Mouse (Mus musculus) neural tube, embryonic 15.5 days (tissue): ENCODE results near the gene Cs. TPM values are rescaled to one million over a fixed set of nuclear protein-coding genes. Genes with fewer than 3 reads are reported as not detected.

Experiments
- ATAC-seq: fragments of 200-750 bp; cut with Nextera tagmentation; 2 replicates; pipeline ENCODE4 v1.8.0; 2017; ENCODE audit warnings: mild to moderate bottlenecking, moderate TSS enrichment, moderate library complexity; ENCODE audit not compliant: low FRiP score
- H3K27ac ChIP-seq: fragments of 300-500 bp; sonication (generic); replicated peaks from 2 replicates; pipeline ENCODE4 v1.5.1; 2015; ENCODE audit warnings: mild to moderate bottlenecking, inconsistent platforms
- H3K27me3 ChIP-seq: fragments of 300-500 bp; sonication (generic); replicated peaks from 2 replicates; pipeline ENCODE4 v1.6.1; 2015; ENCODE audit warnings: inconsistent platforms
- H3K36me3 ChIP-seq: fragments of 300-500 bp; sonication (generic); 2 replicates; pipeline ENCODE4 v1.6.1; 2015; ENCODE audit warnings: inconsistent platforms
- H3K4me1 ChIP-seq: fragments of 300-500 bp; sonication (generic); 2 replicates; pipeline ENCODE4 v1.6.1; 2015; ENCODE audit warnings: inconsistent platforms
- H3K4me2 ChIP-seq: fragments of 300-500 bp; sonication (generic); 2 replicates; pipeline ENCODE4 v1.6.1; 2015; ENCODE audit warnings: inconsistent platforms, mild to moderate bottlenecking, moderate library complexity
- H3K4me3 ChIP-seq: fragments of 300-500 bp; sonication (generic); replicated peaks from 2 replicates; pipeline ENCODE4 v1.5.1; 2015; ENCODE audit warnings: mild to moderate bottlenecking, inconsistent platforms
- H3K9ac ChIP-seq: fragments of 300-500 bp; sonication (generic); replicated peaks from 2 replicates; pipeline ENCODE4 v1.6.1; 2015; ENCODE audit warnings: mild to moderate bottlenecking, inconsistent platforms
- H3K9me3 ChIP-seq: fragments of 300-500 bp; sonication (generic); replicated peaks from 2 replicates; pipeline ENCODE4 v1.6.1; 2016; ENCODE audit warnings: inconsistent platforms
- WGBS: fragments of 180-500 bp; shearing (Covaris S2); methylation state at CpG from one replicate; pipeline ENCODE4 v1.1.7; 2015; ENCODE audit warnings: mixed read lengths; 5-methylcytosine and 5-hydroxymethylcytosine counted together
- polyA plus RNA-seq: library from polyadenylated mRNA; unstranded; fragments of >200 nt; fragmentation: Nextera tagmentation; extraction: Ambion mirVana; gene quantifications from 2 replicates; pipeline ENCODE4 v1.2.1, GENCODE M21; 2015

Gene Cs
- polyA plus RNA-seq, 1 experiment from 2014 or later: 268 TPM

- H3K27ac ChIP-seq: no peak overlapping the region; the same call in 1 of the 2 replicates
- peak overlapping the region; percentile 52; the same call in 1 of the 2 replicates for H3K9ac ChIP-seq
Observed at GRCm38 (mm10) chr10:128336597-128336996, 937 bp upstream of the Cs start.

DNA sequence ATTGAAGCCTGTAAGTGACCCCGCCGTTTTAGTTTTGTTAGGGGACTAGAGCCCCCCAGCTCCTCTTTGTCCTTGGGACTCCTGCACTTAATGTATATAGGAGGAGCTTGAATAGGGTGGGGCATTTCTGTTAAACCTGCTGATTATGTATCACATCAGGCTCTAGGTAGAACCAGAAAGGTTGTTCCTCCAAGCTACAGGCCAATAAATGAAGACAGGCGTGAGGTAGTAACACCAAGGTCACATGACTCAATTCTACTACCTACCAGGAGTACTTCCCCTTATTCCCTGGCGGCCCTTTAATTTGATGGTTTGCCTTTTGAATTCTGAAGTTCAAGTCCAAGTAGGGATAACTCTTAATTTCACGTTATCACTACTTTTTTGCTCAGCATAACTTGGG, 881 bp downstream of the Cs start:
- Histone ChIP-seq H3K27me3 (no peaks in the 10 kb centered on the region), H3K9me3 (no peaks in the 10 kb centered on the region), H3K36me3 (0 out of 2 replicates have a peak, but pooled peaks cover 2% of the 10 kb centered on the region), H3K4me2 (peak overlapping the region; percentile 71), H3K4me3 (peak overlapping the region; percentile 98), H3K4me1 (peaks cover 30% of the 10 kb centered on the region), H3K27ac (peak overlapping the region; percentile 92), H3K9ac (peak overlapping the region; percentile 98)
- no peak for ATAC-seq
- WGBS: 27% methylated on average over 5 of the region's 5 CpGs

More at GRCm38 (mm10) chr10:128336597-128336996, 937 bp upstream of the Cs start:
- H3K4me2 ChIP-seq: peak overlapping the region; percentile 73
- H3K36me3 ChIP-seq: 0 out of 2 replicates have a peak, but pooled peaks cover 2% of the 10 kb centered on the region
- H3K4me1 ChIP-seq: peaks cover 30% of the 10 kb centered on the region
- ATAC-seq: no peak
- no peaks in the 10 kb centered on the region for H3K27me3 ChIP-seq
- H3K9me3 ChIP-seq: no peaks in the 10 kb centered on the region
- H3K4me3 ChIP-seq: peak overlapping the region; percentile 98; the same call in 1 of the 2 replicates
- WGBS: 87% methylated on average over 3 of the region's 3 CpGs

- Histone ChIP-seq H3K4me1 (peaks cover 30% of the 10 kb centered on the region), H3K4me3 (peak overlapping the region; percentile 98), H3K36me3 (0 out of 2 replicates have a peak, but pooled peaks cover 2% of the 10 kb centered on the region), H3K4me2 (peak overlapping the region; percentile 71), H3K9ac (0 out of 2 replicates have a peak overlapping the region, but pooled peaks have one; percentile 98), H3K9me3 (no peaks in the 10 kb centered on the region), H3K27me3 (no peaks in the 10 kb centered on the region), H3K27ac (no peak overlapping the region)
- WGBS: 67% methylated on average over 2 of the region's 2 CpGs
- no peak for ATAC-seq
Observed at GRCm38 (mm10) chr10:128338948-128339347, 1.4 kb downstream of the Cs start.

DNA sequence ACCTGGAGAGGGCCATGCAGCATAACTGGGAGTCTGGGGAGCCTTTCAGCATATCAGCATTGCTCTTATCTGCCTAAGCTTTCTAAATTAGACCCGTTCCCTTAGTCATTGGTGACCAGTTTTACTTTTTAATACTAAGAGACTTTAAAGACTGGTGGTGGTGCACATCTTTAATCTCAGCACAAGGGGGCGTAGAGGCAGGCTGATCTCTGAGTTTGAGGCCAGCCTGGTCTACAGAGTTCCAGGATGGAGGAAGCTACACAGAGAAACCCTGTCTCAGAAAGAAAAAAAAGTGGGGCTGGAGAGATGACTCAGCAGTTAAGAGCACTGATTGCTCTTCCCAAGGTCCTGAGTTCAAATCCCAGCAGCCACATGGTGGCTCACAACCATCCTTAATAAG, 2.7 kb downstream of the Cs start:
- H3K4me3 ChIP-seq: no peak overlapping the region
- no peak overlapping the region for H3K4me2 ChIP-seq
- no peak overlapping the region for H3K27ac ChIP-seq
- H3K4me1 ChIP-seq: peaks cover 38% of the 10 kb centered on the region
- no peak overlapping the region for H3K9ac ChIP-seq
- H3K36me3 ChIP-seq: 0 out of 2 replicates have a peak, but pooled peaks cover 2% of the 10 kb centered on the region
- 83% methylated on average over 2 of the region's 2 CpGs for WGBS
- H3K9me3 ChIP-seq: no peaks in the 10 kb centered on the region
- H3K27me3 ChIP-seq: no peaks in the 10 kb centered on the region
- ATAC-seq: no peak

GRCm38 (mm10) chr10:128343436-128343835, 5.9 kb downstream of the Cs start:
- Histone ChIP-seq H3K9ac (no peak overlapping the region), H3K9me3 (no peaks in the 10 kb centered on the region), H3K4me1 (peaks cover 29% of the 10 kb centered on the region), H3K27ac (no peak overlapping the region; the same call in 1 of the 2 replicates), H3K36me3 (0 out of 2 replicates have a peak, but pooled peaks cover 2% of the 10 kb centered on the region), H3K27me3 (no peaks in the 10 kb centered on the region), H3K4me2 (no peak overlapping the region), H3K4me3 (no peak overlapping the region)
- ATAC-seq: no peak
- WGBS: 90% methylated on average over 1 of the region's 1 CpGs

GRCm38 (mm10) chr10:128344568-128345275, 7.2 kb downstream of the Cs start:
- peak overlapping the region; percentile 63 for H3K27ac ChIP-seq
- H3K9ac ChIP-seq: no peak overlapping the region
- peaks cover 16% of the 10 kb centered on the region for H3K4me1 ChIP-seq
- no peak overlapping the region for H3K4me3 ChIP-seq
- 0 out of 2 replicates have a peak, but pooled peaks cover 2% of the 10 kb centered on the region for H3K36me3 ChIP-seq
- peak overlapping the region; percentile 8 for H3K4me2 ChIP-seq
- no peaks in the 10 kb centered on the region for H3K9me3 ChIP-seq
- ATAC-seq: no peak; the same call in 1 of the 2 replicates
- WGBS: 52% methylated on average over 7 of the region's 7 CpGs
- H3K27me3 ChIP-seq: no peaks in the 10 kb centered on the region

DNA sequence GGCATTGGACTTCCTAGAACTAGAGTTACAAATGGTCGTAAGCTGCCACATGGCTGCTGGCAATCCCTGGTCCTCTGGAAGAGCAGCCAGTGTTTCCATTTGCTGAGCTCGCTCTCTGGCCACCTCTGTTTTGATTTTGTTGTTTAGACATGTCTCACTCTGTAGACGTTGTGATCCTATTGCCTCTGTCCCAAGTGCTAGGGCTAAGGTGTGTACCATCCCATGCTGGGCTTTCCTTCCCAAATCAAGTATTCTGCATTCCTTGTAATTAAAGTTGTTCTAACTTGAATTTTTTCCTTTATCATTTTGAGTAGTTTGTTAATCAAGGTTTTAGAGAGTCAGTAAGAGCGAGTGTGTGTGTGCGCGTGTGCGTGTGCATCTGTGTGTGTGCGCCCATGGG, 10.0 kb downstream of the Cs start:
- ATAC-seq: no peak
- Histone ChIP-seq H3K4me3 (no peak overlapping the region), H3K9ac (no peak overlapping the region), H3K36me3 (peaks cover 26% of the 10 kb centered on the region), H3K4me2 (no peak overlapping the region), H3K27me3 (no peaks in the 10 kb centered on the region), H3K4me1 (peaks cover 8% of the 10 kb centered on the region), H3K27ac (no peak overlapping the region), H3K9me3 (no peaks in the 10 kb centered on the region)
- WGBS: 94% methylated on average over 8 of the region's 8 CpGs

DNA sequence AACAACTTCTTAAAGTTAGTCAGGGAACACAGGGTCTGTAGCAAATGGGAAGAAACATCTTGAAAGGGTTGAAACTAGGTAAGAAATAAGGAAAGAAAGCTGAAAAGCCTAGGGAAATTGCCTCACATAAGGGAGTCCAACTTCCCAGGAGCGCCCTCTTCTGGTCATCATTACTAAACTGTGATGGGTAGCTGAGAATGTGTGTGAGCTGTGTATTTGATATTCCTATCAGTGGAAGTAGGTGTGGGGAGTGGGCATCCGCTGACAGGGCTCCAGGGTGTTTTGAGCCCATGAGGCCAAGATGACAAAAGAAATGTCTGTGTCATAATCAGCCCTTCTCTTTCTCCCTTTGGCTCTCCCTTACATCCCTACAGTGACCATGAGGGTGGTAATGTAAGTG, 21.3 kb downstream of the Cs start:
- Histone ChIP-seq H3K9me3 (no peaks in the 10 kb centered on the region), H3K27ac (no peak overlapping the region), H3K9ac (no peak overlapping the region), H3K36me3 (peaks cover 84% of the 10 kb centered on the region), H3K4me2 (no peak overlapping the region), H3K4me1 (no peaks in the 10 kb centered on the region; the same call in 1 of the 2 replicates), H3K27me3 (no peaks in the 10 kb centered on the region), H3K4me3 (no peak overlapping the region)
- no peak for ATAC-seq
- WGBS: 63% methylated on average over 2 of the region's 2 CpGs

DNA sequence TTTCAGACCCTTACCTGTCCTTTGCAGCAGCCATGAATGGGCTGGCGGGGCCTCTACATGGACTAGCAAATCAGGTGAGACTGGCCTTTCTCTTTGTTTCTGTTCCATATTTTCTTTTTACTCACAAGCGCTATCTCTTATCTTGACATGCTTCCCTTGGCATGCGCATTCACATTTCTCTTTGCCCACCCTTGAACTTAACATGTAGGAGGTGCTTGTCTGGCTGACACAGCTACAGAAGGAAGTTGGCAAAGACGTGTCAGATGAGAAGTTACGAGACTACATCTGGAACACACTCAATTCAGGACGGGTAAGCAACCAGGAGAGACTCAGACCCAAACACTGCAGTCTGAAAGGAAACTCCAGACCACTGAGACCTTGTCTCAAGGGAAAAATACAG, 21.7 kb downstream of the Cs start:
- no peak overlapping the region for H3K27ac ChIP-seq
- H3K4me3 ChIP-seq: no peak overlapping the region
- H3K36me3 ChIP-seq: peaks cover 82% of the 10 kb centered on the region
- WGBS: 97% methylated on average over 6 of the region's 6 CpGs
- no peak for ATAC-seq
- no peak overlapping the region for H3K9ac ChIP-seq
- H3K27me3 ChIP-seq: no peaks in the 10 kb centered on the region
- no peaks in the 10 kb centered on the region; the same call in 1 of the 2 replicates for H3K4me1 ChIP-seq
- no peak overlapping the region for H3K4me2 ChIP-seq
- H3K9me3 ChIP-seq: no peaks in the 10 kb centered on the region

DNA sequence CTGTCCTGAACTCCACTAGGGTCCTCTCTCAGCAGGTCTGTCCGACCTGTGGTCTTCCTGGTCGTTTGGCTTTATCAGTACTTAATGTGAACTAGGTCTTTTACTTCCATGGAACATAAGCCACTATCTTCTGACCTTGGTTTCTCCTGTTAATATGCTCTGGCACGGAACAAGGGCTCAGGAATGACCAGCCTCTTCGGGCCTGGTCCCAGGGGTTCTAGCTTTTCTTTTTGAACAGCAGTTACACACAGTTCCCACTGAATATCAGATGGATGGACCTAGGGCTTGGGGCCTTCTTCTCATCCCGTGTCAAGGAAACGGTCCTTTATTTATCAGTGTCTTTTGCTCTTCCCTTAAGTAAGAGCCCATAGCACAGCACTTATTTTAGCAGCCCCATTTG, 24.3 kb downstream of the Cs start:
- Histone ChIP-seq H3K9ac (no peak overlapping the region), H3K9me3 (no peaks in the 10 kb centered on the region), H3K4me2 (no peak overlapping the region), H3K4me1 (peaks cover 8% of the 10 kb centered on the region), H3K27me3 (no peaks in the 10 kb centered on the region), H3K4me3 (no peak overlapping the region), H3K27ac (no peak overlapping the region), H3K36me3 (peaks cover 78% of the 10 kb centered on the region)
- ATAC-seq: no peak
- WGBS: 90% methylated on average over 6 of the region's 6 CpGs

DNA sequence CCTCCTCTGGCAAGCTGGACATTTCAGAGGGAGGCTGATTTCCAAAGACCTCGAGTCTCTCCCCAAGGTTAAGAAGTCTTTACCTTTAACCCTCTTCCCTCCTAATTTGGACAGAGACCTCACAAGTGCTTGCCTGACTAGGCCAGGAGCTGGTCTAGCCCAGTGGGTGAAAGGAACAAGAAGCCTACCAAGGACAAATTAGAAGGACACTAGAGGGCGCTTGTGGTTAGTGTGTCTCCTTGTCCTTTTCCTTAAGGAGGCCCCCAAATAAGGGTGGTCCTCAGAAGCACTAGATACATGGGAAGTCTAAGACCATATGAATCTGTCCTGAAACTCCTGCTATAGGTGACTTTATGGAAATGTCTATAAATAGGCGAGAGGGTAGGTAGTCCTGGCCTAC, 25.0 kb downstream of the Cs start:
- no peak overlapping the region for H3K27ac ChIP-seq
- H3K36me3 ChIP-seq: peaks cover 75% of the 10 kb centered on the region
- no peak overlapping the region for H3K9ac ChIP-seq
- no peak for ATAC-seq
- no peaks in the 10 kb centered on the region for H3K27me3 ChIP-seq
- H3K9me3 ChIP-seq: no peaks in the 10 kb centered on the region
- WGBS: 51% methylated on average over 3 of the region's 3 CpGs
- peaks cover 15% of the 10 kb centered on the region for H3K4me1 ChIP-seq
- no peak overlapping the region for H3K4me3 ChIP-seq
- H3K4me2 ChIP-seq: no peak overlapping the region

- Histone ChIP-seq H3K4me2 (peak overlapping the region; percentile 93), H3K4me3 (peak overlapping the region; percentile 75), H3K27ac (peak overlapping the region; percentile 98), H3K27me3 (no peaks in the 10 kb centered on the region), H3K4me1 (peaks cover 26% of the 10 kb centered on the region), H3K9me3 (no peaks in the 10 kb centered on the region), H3K36me3 (peaks cover 23% of the 10 kb centered on the region), H3K9ac (peak overlapping the region; percentile 75)
- WGBS: 12% methylated on average over 19 of the region's 19 CpGs
- no peak for ATAC-seq
Observed at GRCm38 (mm10) chr10:128367899-128368401, 30.4 kb downstream of the Cs start.
